Mouse (Mus musculus) forebrain, embryonic 10.5 days (tissue): ENCODE measurements around the gene Arpc1b. TPM values are rescaled to one million over a fixed set of nuclear protein-coding genes. Genes with fewer than 3 reads are reported as not detected.
"Not testable (repeated sequence)": the region's sequence is repeated elsewhere in the genome, so short reads cannot be mapped to it uniquely, and the experiment has no call there.

Experiments used
- DNase-seq: peaks from one replicate; pipeline ENCODE4 v3.0.0-alpha.2; 2017; ENCODE audit warnings: low spot score; ENCODE audit errors: extremely low spot score
- H3K27ac ChIP-seq: fragments of 300-500 bp; sonication (generic); 2 replicates; pipeline ENCODE4 v1.5.1; 2016; ENCODE audit warnings: mild to moderate bottlenecking
- H3K27me3 ChIP-seq: fragments of 300-500 bp; sonication (generic); 2 replicates; pipeline ENCODE4 v1.6.1; 2016; ENCODE audit warnings: mild to moderate bottlenecking; ENCODE audit not compliant: poor library complexity, severe bottlenecking
- H3K36me3 ChIP-seq: fragments of 300-500 bp; sonication (generic); replicated peaks from 2 replicates; pipeline ENCODE4 v1.6.1; 2016; ENCODE audit warnings: mild to moderate bottlenecking, moderate library complexity
- H3K4me1 ChIP-seq: fragments of 300-500 bp; sonication (generic); 2 replicates; pipeline ENCODE4 v1.6.1; 2016
- H3K4me3 ChIP-seq: fragments of 300-500 bp; sonication (generic); 2 replicates; pipeline ENCODE4 v1.5.1; 2016; ENCODE audit warnings: mild to moderate bottlenecking, moderate library complexity
- H3K9me3 ChIP-seq: fragments of 300-500 bp; sonication (generic); 2 replicates; pipeline ENCODE4 v1.6.1; 2016; ENCODE audit warnings: mild to moderate bottlenecking, moderate library complexity
- WGBS: fragments of 180-500 bp; shearing (Covaris S2); methylation state at CpG from one replicate; pipeline ENCODE4 v1.1.7; 2016; 5-methylcytosine and 5-hydroxymethylcytosine counted together
- polyA plus RNA-seq: library from polyadenylated mRNA; unstranded; fragments of >200 nt; fragmentation: Nextera tagmentation; extraction: Ambion mirVana; gene quantifications from 2 replicates; pipeline ENCODE4 v1.2.1, GENCODE M21; 2016

Gene Arpc1b
- polyA plus RNA-seq, 1 experiment from 2014 or later, result 82.9 TPM

- Histone ChIP-seq H3K4me1 (peaks cover 18% of the 10 kb centered on the region), H3K27me3 (peaks cover 38% of the 10 kb centered on the region), H3K36me3 (peaks cover 5% of the 10 kb centered on the region; the same call in 1 of the 2 replicates), H3K9me3 (no peaks in the 10 kb centered on the region), H3K27ac (no peak overlapping the region), H3K4me3 (no peak overlapping the region)
- DNase-seq, result peak; percentile 50
- WGBS, result 45% methylated on average over 10 of the region's 10 CpGs
These were observed 2.9 kb downstream of the Arpc1b start for GRCm38 (mm10) chr5:145116916-145117315.

GRCm38 (mm10) chr5:145118005-145118404 is 4.0 kb downstream of the Arpc1b start:
- Histone ChIP-seq H3K4me3 (no peak overlapping the region), H3K9me3 (no peaks in the 10 kb centered on the region), H3K27me3 (peaks cover 31% of the 10 kb centered on the region), H3K4me1 (peaks cover 18% of the 10 kb centered on the region), H3K27ac (no peak overlapping the region), H3K36me3 (peaks cover 11% of the 10 kb centered on the region)
- no peak for DNase-seq
- WGBS, result 75% methylated on average over 6 of the region's 6 CpGs

DNA sequence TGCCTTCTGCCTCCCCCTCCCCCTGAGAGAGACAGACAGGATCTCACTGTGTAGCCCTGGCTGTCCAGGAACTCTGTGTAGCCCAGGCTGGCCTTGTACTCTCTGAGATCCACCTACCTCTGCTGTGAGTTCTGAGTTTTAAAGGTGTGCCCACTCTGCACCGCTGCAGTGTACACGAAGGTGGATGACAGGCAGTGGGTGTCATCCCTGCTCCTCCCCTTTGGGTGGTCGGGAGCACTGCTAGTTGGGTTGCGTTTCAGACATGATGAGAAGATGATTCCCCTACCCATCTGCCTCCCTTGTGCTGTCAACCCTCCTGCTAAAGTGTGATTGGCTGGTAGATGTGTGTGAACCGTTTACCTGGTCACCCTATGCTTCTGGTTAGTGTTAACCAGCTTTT is 4.4 kb downstream of the Arpc1b start:
- H3K27ac ChIP-seq, result no peak overlapping the region
- peaks cover 26% of the 10 kb centered on the region for H3K27me3 ChIP-seq
- no peaks in the 10 kb centered on the region for H3K9me3 ChIP-seq
- peaks cover 18% of the 10 kb centered on the region for H3K4me1 ChIP-seq
- no peak for DNase-seq
- H3K4me3 ChIP-seq, result no peak overlapping the region
- 91% methylated on average over 5 of the region's 5 CpGs for WGBS
- peaks cover 16% of the 10 kb centered on the region for H3K36me3 ChIP-seq

GRCm38 (mm10) chr5:145119385-145119784 is 5.4 kb downstream of the Arpc1b start:
- H3K4me3 ChIP-seq, result no peak overlapping the region
- H3K27me3 ChIP-seq, result peaks cover 17% of the 10 kb centered on the region
- H3K9me3 ChIP-seq, result no peaks in the 10 kb centered on the region
- no peak overlapping the region for H3K27ac ChIP-seq
- DNase-seq, result no peak
- peaks cover 25% of the 10 kb centered on the region for H3K36me3 ChIP-seq
- WGBS, result 84% methylated on average over 2 of the region's 2 CpGs
- H3K4me1 ChIP-seq, result peaks cover 10% of the 10 kb centered on the region

- H3K27me3 ChIP-seq, result peaks cover 2% of the 10 kb centered on the region; the same call in 1 of the 2 replicates
- no peak overlapping the region for H3K27ac ChIP-seq
- no peaks in the 10 kb centered on the region for H3K9me3 ChIP-seq
- H3K36me3 ChIP-seq, result peaks cover 40% of the 10 kb centered on the region
- WGBS, result 76% methylated on average over 7 of the region's 7 CpGs
- DNase-seq, result no peak
- H3K4me3 ChIP-seq, result no peak overlapping the region
- 0 out of 2 replicates have a peak, but pooled peaks cover 4% of the 10 kb centered on the region for H3K4me1 ChIP-seq
These were observed 6.9 kb downstream of the Arpc1b start for GRCm38 (mm10) chr5:145120921-145121320.

- Histone ChIP-seq H3K36me3 (peaks cover 65% of the 10 kb centered on the region), H3K9me3 (no peaks in the 10 kb centered on the region), H3K4me1 (0 out of 2 replicates have a peak, but pooled peaks cover 4% of the 10 kb centered on the region), H3K27ac (no peak overlapping the region), H3K27me3 (no peaks in the 10 kb centered on the region), H3K4me3 (no peak overlapping the region)
- 95% methylated on average over 19 of the region's 19 CpGs for WGBS
- no peak for DNase-seq
These were observed 9.4 kb downstream of the Arpc1b start for GRCm38 (mm10) chr5:145123396-145123795.

GRCm38 (mm10) chr5:145126580-145126979 is 12.6 kb downstream of the Arpc1b start:
- Histone ChIP-seq H3K27ac (no peak overlapping the region), H3K9me3 (no peaks in the 10 kb centered on the region), H3K27me3 (no peaks in the 10 kb centered on the region), H3K4me3 (no peak overlapping the region), H3K36me3 (peaks cover 94% of the 10 kb centered on the region), H3K4me1 (no peaks in the 10 kb centered on the region)
- WGBS, result 97% methylated on average over 9 of the region's 9 CpGs
- no peak for DNase-seq

- Histone ChIP-seq H3K27ac (no peak overlapping the region), H3K9me3 (no peaks in the 10 kb centered on the region), H3K36me3 (peaks cover 100% of the 10 kb centered on the region), H3K27me3 (no peaks in the 10 kb centered on the region), H3K4me3 (no peak overlapping the region), H3K4me1 (no peaks in the 10 kb centered on the region)
- WGBS, result 96% methylated on average over 4 of the region's 4 CpGs
- no peak for DNase-seq
These were observed 15.1 kb downstream of the Arpc1b start for GRCm38 (mm10) chr5:145129124-145129523.

DNA sequence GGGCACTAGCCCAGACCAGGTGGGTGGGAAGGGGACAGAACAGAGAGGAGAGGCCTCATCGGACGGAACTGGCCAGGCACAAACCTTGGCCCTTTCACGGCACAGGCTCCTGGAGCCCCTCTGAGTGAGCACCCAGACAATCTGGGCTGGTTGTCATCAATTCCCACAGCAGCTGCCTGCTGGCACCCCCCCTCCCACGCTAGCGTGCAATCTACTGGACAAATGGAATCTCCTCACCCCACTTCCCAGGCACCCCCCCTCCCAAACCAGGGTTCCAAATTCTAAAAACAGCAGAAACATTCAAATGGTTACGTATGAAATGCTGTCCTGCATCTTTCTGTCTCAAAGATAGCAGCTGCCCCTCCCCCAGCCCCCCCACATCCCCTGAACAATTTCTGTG is 15.8 kb downstream of the Arpc1b start:
- not testable (repeated sequence) for H3K9me3 ChIP-seq, H3K4me1 ChIP-seq, H3K27ac ChIP-seq, H3K27me3 ChIP-seq, DNase-seq, H3K4me3 ChIP-seq
- H3K36me3 ChIP-seq, result peaks cover 100% of the 10 kb centered on the region
- 87% methylated on average over 6 of the region's 6 CpGs for WGBS

DNA sequence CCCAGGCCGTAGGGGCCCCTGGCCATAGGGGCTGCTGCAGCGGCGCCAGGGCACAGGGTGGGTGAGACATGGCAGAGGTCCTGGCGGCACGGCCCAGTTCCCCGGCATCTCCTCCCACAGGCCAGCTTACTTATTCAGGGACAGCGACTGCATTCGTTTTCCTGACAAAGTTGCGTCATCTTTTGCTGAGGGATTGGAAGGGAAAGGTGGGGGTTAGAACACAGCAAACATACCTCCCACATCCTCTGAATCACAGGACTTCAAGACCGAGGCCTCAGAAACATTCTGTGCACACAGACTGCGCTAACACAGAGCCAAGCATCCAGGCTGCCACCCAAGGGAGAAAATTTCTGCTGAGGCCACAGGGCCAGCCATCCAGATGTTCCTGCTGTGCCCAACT is 16.2 kb downstream of the Arpc1b start:
- Histone ChIP-seq H3K36me3 (peaks cover 100% of the 10 kb centered on the region), H3K27ac (no peak overlapping the region), H3K27me3 (no peaks in the 10 kb centered on the region), H3K4me1 (no peaks in the 10 kb centered on the region), H3K9me3 (no peaks in the 10 kb centered on the region), H3K4me3 (no peak overlapping the region)
- no peak for DNase-seq
- WGBS, result 93% methylated on average over 11 of the region's 11 CpGs

DNA sequence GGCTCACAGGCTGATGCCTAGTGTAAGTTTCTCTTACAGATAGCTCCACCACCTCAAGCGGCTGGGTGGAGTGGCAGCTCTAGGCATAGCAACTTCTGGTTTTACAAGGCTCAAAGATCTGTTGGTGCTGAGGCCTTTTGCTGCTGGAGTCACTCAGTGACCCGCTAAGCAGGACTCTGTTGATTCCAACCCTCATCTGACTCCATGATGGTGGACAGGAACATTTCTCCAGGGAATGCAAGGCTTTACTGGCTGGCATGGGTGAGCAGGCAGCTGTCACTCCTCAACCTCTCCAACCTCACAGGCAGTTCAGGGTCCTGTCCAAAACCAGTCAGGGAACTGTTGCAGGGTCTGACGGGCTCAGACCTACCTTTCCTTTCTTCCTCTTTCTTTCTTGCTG is 17.0 kb downstream of the Arpc1b start:
- Histone ChIP-seq H3K36me3 (peaks cover 100% of the 10 kb centered on the region), H3K4me1 (no peaks in the 10 kb centered on the region), H3K4me3 (no peak overlapping the region), H3K27ac (no peak overlapping the region), H3K9me3 (no peaks in the 10 kb centered on the region), H3K27me3 (no peaks in the 10 kb centered on the region)
- 95% methylated on average over 3 of the region's 3 CpGs for WGBS
- no peak for DNase-seq

- not testable (repeated sequence) for H3K4me3 ChIP-seq, H3K27ac ChIP-seq, DNase-seq, H3K9me3 ChIP-seq, H3K27me3 ChIP-seq
- 94% methylated on average over 6 of the region's 6 CpGs for WGBS
- Histone ChIP-seq H3K4me1 (peaks cover 11% of the 10 kb centered on the region), H3K36me3 (peaks cover 94% of the 10 kb centered on the region)
These were observed 19.3 kb downstream of the Arpc1b start for GRCm38 (mm10) chr5:145133275-145133674.

DNA sequence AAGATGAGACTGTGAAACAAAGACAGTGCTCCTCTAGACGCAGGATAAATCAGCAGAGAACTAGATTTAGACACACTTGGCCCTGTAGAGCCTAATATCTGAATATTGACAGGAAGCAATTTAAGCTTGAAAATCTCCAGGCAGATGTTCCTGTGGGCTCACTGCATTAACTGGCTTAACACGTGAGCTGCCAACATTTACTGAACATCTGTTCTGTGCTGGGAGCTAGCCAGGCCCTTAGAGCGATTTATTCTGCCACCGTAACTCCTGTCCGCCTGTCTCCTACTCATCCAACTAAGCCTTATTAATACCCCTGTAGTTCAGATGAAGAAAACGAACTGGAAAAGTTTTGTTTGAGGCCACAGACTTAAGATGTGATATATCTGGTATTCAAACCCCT is 24.8 kb downstream of the Arpc1b start:
- H3K36me3 ChIP-seq, result peaks cover 64% of the 10 kb centered on the region
- H3K27ac ChIP-seq, result peak overlapping the region; percentile 99
- H3K27me3 ChIP-seq, result no peaks in the 10 kb centered on the region

More for the DNA sequence above, 24.8 kb downstream of the Arpc1b start:
- 31% methylated on average over 6 of the region's 6 CpGs for WGBS
- no peaks in the 10 kb centered on the region for H3K9me3 ChIP-seq
- peaks cover 29% of the 10 kb centered on the region for H3K4me1 ChIP-seq
- H3K4me3 ChIP-seq, result peak overlapping the region; percentile 97
- no peak for DNase-seq
